Comparison of ENCODE assay signal across 10 mouse cellular contexts in genomic region chr17:56957763-56958429, GRCm38 (mm10). TPM values are rescaled to one million over a fixed set of nuclear protein-coding genes. Genes with fewer than 3 reads are reported as not detected.
DNase-seq lines count a peak whose midpoint lies in the region; ATAC-seq and TF ChIP-seq lines count a peak whose summit lies in the region.
"Had no signal": no experiment of that assay in that cellular context is flagged by ENCODE, and none has a peak within 500 bp of the region (broad histone marks: within the 10 kb centered on the region; RNA-seq: fewer than 3 reads in every experiment).

No protein-coding gene starts in this region.

- peak; percentile 92 to 94 for ATAC-seq in hematopoietic stem cell, adult 5-6 weeks (replicated peaks in 1 of 2; ENCODE audit: insufficient read depth in 1 of 2, low FRiP score in 2 of 2, low TSS enrichment in 1 of 2, low read depth in 1 of 2, poor library complexity in 2 of 2, severe bottlenecking in 2 of 2)
- peak; percentile 98 for ATAC-seq in megakaryocyte progenitor cell, adult 5-6 weeks (replicated peaks; ENCODE audit: poor library complexity)

- no peaks in the 10 kb centered on the region for H3K36me3 ChIP-seq in ES-Bruce4 (ENCODE audit: control insufficient read depth, insufficient read depth, low read length, poor library complexity, severe bottlenecking)

- DNase-seq in adrenal gland, postnatal 14 days = peak; percentile 35
- no peak for DNase-seq in adrenal gland, adult 8-10 months
- no peak for DNase-seq in layer of hippocampus, adult 9-11 months
- DNase-seq in cerebellum, postnatal 10 days = no peak
- no peak for DNase-seq in frontal cortex, postnatal 36 days (ENCODE audit: low spot score in 2 of 2)

- H3K9ac ChIP-seq in ES-Bruce4 (ENCODE audit: low read depth, poor library complexity, severe bottlenecking) = no peak overlapping the region

- TF ChIP-seq EP300 in ES-Bruce4 (IDR thresholded peaks at IDR 0.05; ENCODE audit: insufficient read depth, low read depth, low read length) = 0 out of 2 replicates have a peak, but pooled peaks have one; percentile 12

- 0 out of 2 replicates have a peak overlapping the region, but pooled peaks have one; percentile 8 for H3K4me3 ChIP-seq in ES-Bruce4 (ENCODE audit: low read depth, low read length)

- TF ChIP-seq POLR2A in ES-Bruce4 (IDR thresholded peaks at IDR 0.05; ENCODE audit: insufficient read depth, low read length) = no peak

- no peak overlapping the region for H3K27ac ChIP-seq in ES-Bruce4 (ENCODE audit: insufficient read depth, low read length)

- no peaks in the 10 kb centered on the region for H3K4me1 ChIP-seq in ES-Bruce4 (ENCODE audit: control insufficient read depth, insufficient read depth, low read length)

- TF ChIP-seq CTCF in ES-Bruce4 (IDR thresholded peaks at IDR 0.05; ENCODE audit: low read depth, low read length) = no peak

- no peaks in the 10 kb centered on the region for H3K27me3 ChIP-seq in ES-Bruce4 (ENCODE audit: control insufficient read depth, insufficient read depth, low read length, poor library complexity, severe bottlenecking)

- H3K9me3 ChIP-seq in ES-Bruce4 (replicated peaks; ENCODE audit: control insufficient read depth, insufficient read depth, low read length, poor library complexity, severe bottlenecking) = no peaks in the 10 kb centered on the region

RNA-seq across cellular contexts. Expression of gene Mllt1, which starts 22.7 kb away (rescaled TPM):
- 29.0 and 33.6 TPM in 2 replicates for total RNA-seq in adrenal gland, postnatal 14 days (2021)
- 10 to 100 TPM; 29.0 to 38.7 (median 36.0) TPM for total RNA-seq in adrenal gland, adult 8-10 months (2022)
- polyA plus RNA-seq in ES-Bruce4 (2011; ENCODE audit: insufficient read depth, insufficient read length, low read depth, missing spikeins) = 20.7 and 21.9 TPM in 2 replicates
- total RNA-seq in hematopoietic stem cell, adult 5-6 weeks (2017) = 15.3 and 19.3 TPM in 2 replicates
- 15.5 and 18.2 TPM in 2 replicates for total RNA-seq in megakaryocyte progenitor cell, adult 5-6 weeks (2015)
- 18.2 and 20.7 TPM in 2 replicates for total RNA-seq in megakaryocyte progenitor cell, adult 5-6 weeks (2017)

RNA-seq across cellular contexts. Expression of gene Acer1, which starts 24.0 kb away (rescaled TPM):
- total RNA-seq in adrenal gland, postnatal 14 days (2021) = not detected in 2 replicates
- total RNA-seq in adrenal gland, adult 8-10 months (2022) = under 1 TPM in 2 of 4 experiments, not detected in 2; 0.20 to 0.24 TPM
- 0.37 and 0.49 TPM in 2 replicates for polyA plus RNA-seq in ES-Bruce4 (2011; ENCODE audit: insufficient read depth, insufficient read length, low read depth, missing spikeins)
- not detected in 2 replicates for total RNA-seq in hematopoietic stem cell, adult 5-6 weeks (2017)
- total RNA-seq in megakaryocyte progenitor cell, adult 5-6 weeks (2015) = not detected in 2 replicates
- total RNA-seq in megakaryocyte progenitor cell, adult 5-6 weeks (2017) = not detected in 2 replicates
- total RNA-seq: heart, postnatal 10 days had no signal
- polyA plus RNA-seq: C2C12 had no signal

RNA-seq across cellular contexts. Expression of gene Clpp, which starts 32.2 kb away (rescaled TPM):
- 106 and 107 TPM in 2 replicates for total RNA-seq in adrenal gland, postnatal 14 days (2021)
- total RNA-seq in adrenal gland, adult 8-10 months (2022) = 100 to 1,000 TPM; 112 to 127 (median 116) TPM
- polyA plus RNA-seq in ES-Bruce4 (2011; ENCODE audit: insufficient read depth, insufficient read length, low read depth, missing spikeins) = 47.7 and 59.9 TPM in 2 replicates
- 43.0 and 66.4 TPM in 2 replicates for total RNA-seq in hematopoietic stem cell, adult 5-6 weeks (2017)
- total RNA-seq in megakaryocyte progenitor cell, adult 5-6 weeks (2015) = 61.2 and 75.2 TPM in 2 replicates
- 80.5 and 84.9 TPM in 2 replicates for total RNA-seq in megakaryocyte progenitor cell, adult 5-6 weeks (2017)

RNA-seq across cellular contexts. Expression of gene Alkbh7, which starts 39.2 kb away (rescaled TPM):
- total RNA-seq in adrenal gland, postnatal 14 days (2021) = 65.6 and 67.0 TPM in 2 replicates
- 10 to 100 TPM; 69.8 to 87.3 (median 77.2) TPM for total RNA-seq in adrenal gland, adult 8-10 months (2022)
- polyA plus RNA-seq in ES-Bruce4 (2011; ENCODE audit: insufficient read depth, insufficient read length, low read depth, missing spikeins) = 16.0 and 21.3 TPM in 2 replicates
- 13.2 and 18.7 TPM in 2 replicates for total RNA-seq in hematopoietic stem cell, adult 5-6 weeks (2017)
- 15.1 and 16.6 TPM in 2 replicates for total RNA-seq in megakaryocyte progenitor cell, adult 5-6 weeks (2015)
- total RNA-seq in megakaryocyte progenitor cell, adult 5-6 weeks (2017) = 15.0 and 19.8 TPM in 2 replicates

RNA-seq across cellular contexts. Expression of gene Pspn, which starts 41.9 kb away (rescaled TPM):
- total RNA-seq in adrenal gland, postnatal 14 days (2021) = 1.1 TPM in 1 of 2 replicates, not detected in the other
- 1 to 10 TPM in 2 of 4 experiments, not detected in 2; 2.1 to 2.8 TPM for total RNA-seq in adrenal gland, adult 8-10 months (2022)
- not detected in 2 replicates for polyA plus RNA-seq in ES-Bruce4 (2011; ENCODE audit: insufficient read depth, insufficient read length, low read depth, missing spikeins)
- total RNA-seq in hematopoietic stem cell, adult 5-6 weeks (2017) = not detected in 2 replicates
- total RNA-seq in megakaryocyte progenitor cell, adult 5-6 weeks (2015) = not detected in 2 replicates
- total RNA-seq in megakaryocyte progenitor cell, adult 5-6 weeks (2017) = not detected in 2 replicates
- total RNA-seq: heart, postnatal 10 days had no signal
